Comparison of ENCODE assay signal across 8 mouse cellular contexts in genomic region chr1:39923395-39924337, GRCm38 (mm10). TPM values are rescaled to one million over a fixed set of nuclear protein-coding genes. Genes with fewer than 3 reads are reported as not detected.
DNase-seq lines count a peak whose midpoint lies in the region; ATAC-seq and TF ChIP-seq lines count a peak whose summit lies in the region.

No protein-coding gene starts in this region.

- H3K27ac ChIP-seq in kidney, embryonic 15.5 days, result peak overlapping the region; percentile 80
- H3K27ac ChIP-seq in embryonic facial prominence, embryonic 13.5 days, result peak overlapping the region; percentile 48; the same call in 1 of the 2 replicates

- H3K27me3 ChIP-seq in kidney, embryonic 15.5 days, result no peaks in the 10 kb centered on the region
- H3K27me3 ChIP-seq in E14TG2a.4 (ENCODE audit: insufficient read depth, low read length), result no peaks in the 10 kb centered on the region
- no peaks in the 10 kb centered on the region for H3K27me3 ChIP-seq in embryonic facial prominence, embryonic 13.5 days

- H3K36me3 ChIP-seq in kidney, embryonic 15.5 days, result peaks cover 19% of the 10 kb centered on the region
- H3K36me3 ChIP-seq in E14TG2a.4 (ENCODE audit: insufficient read depth, low read length), result peaks cover 34% of the 10 kb centered on the region
- peaks cover 19% of the 10 kb centered on the region for H3K36me3 ChIP-seq in embryonic facial prominence, embryonic 13.5 days

- DNase-seq in kidney, postnatal 10 days, result no peak
- DNase-seq in liver, result peak; percentile 20
- DNase-seq in thymus, postnatal 14 days, result peak; percentile 70
- no peak for DNase-seq in ovary, postnatal 36 days (ENCODE audit: low spot score)
- no peak for DNase-seq in kidney, postnatal 4 days

- no peak overlapping the region for H3K9ac ChIP-seq in kidney, embryonic 15.5 days
- H3K9ac ChIP-seq in embryonic facial prominence, embryonic 13.5 days, result no peak overlapping the region

- peak; percentile 12; the same call in 1 of the 2 replicates for ATAC-seq in kidney, embryonic 15.5 days (replicated peaks; ENCODE audit: low FRiP score)
- ATAC-seq in embryonic facial prominence, embryonic 13.5 days (ENCODE audit: insufficient number of reproducible peaks, insufficient read depth, low FRiP score, low TSS enrichment, low read depth), result no peak

- H3K4me2 ChIP-seq in kidney, embryonic 15.5 days, result peak overlapping the region; percentile 28
- peak overlapping the region; percentile 27; the same call in 1 of the 2 replicates for H3K4me2 ChIP-seq in embryonic facial prominence, embryonic 13.5 days

- no peak for TF ChIP-seq CTCF in E14TG2a.4 (conservative IDR thresholded peaks at IDR 0.05; ENCODE audit: low read length)

- no peaks in the 10 kb centered on the region for H3K9me3 ChIP-seq in kidney, embryonic 15.5 days (replicated peaks)
- no peaks in the 10 kb centered on the region for H3K9me3 ChIP-seq in E14TG2a.4 (ENCODE audit: low read length)
- no peaks in the 10 kb centered on the region for H3K9me3 ChIP-seq in embryonic facial prominence, embryonic 13.5 days

- no peak overlapping the region for H3K4me3 ChIP-seq in kidney, embryonic 15.5 days (replicated peaks)
- H3K4me3 ChIP-seq in E14TG2a.4 (replicated peaks; ENCODE audit: low read length), result peak overlapping the region; percentile 65
- no peak overlapping the region for H3K4me3 ChIP-seq in embryonic facial prominence, embryonic 13.5 days

- H3K4me1 ChIP-seq in kidney, embryonic 15.5 days, result peaks cover 70% of the 10 kb centered on the region
- H3K4me1 ChIP-seq in E14TG2a.4 (replicated peaks; ENCODE audit: low read depth, low read length), result peaks cover 78% of the 10 kb centered on the region
- H3K4me1 ChIP-seq in embryonic facial prominence, embryonic 13.5 days, result peaks cover 78% of the 10 kb centered on the region

- 34% methylated on average over 15 of the region's 15 CpGs for WGBS in kidney, embryonic 15.5 days
- WGBS in embryonic facial prominence, embryonic 13.5 days, result 34% methylated on average over 15 of the region's 15 CpGs

RNA-seq across cellular contexts. Expression of gene Map4k4, which starts 23.0 kb away (rescaled TPM):
- 31.0 and 33.5 TPM in 2 replicates for polyA plus RNA-seq in kidney, embryonic 15.5 days (2015; fragmentation: Nextera tagmentation; extraction: Ambion mirVana)
- polyA plus RNA-seq in embryonic facial prominence, embryonic 13.5 days (2015; fragmentation: Nextera tagmentation; extraction: Ambion mirVana), result 42.8 and 56.6 TPM in 2 replicates

Comparison
In these comparisons a context has a peak if more than half of its experiments do, and no peak if none do; other contexts are left out.
1. DNase-seq: peak in liver (single experiment) and thymus, postnatal 14 days (single experiment); none in kidney, postnatal 10 days (single experiment), ovary, postnatal 36 days (single experiment) and kidney, postnatal 4 days (0 of 2).